Mouse (Mus musculus): ENCODE measurements at regions not wholly inside any gene's neighbourhood (a gene's known extent, or its start where the extent isn't known, plus 50 kb on each side); places are given as distances from the start of the nearest gene placed in this dataset.

DNA sequence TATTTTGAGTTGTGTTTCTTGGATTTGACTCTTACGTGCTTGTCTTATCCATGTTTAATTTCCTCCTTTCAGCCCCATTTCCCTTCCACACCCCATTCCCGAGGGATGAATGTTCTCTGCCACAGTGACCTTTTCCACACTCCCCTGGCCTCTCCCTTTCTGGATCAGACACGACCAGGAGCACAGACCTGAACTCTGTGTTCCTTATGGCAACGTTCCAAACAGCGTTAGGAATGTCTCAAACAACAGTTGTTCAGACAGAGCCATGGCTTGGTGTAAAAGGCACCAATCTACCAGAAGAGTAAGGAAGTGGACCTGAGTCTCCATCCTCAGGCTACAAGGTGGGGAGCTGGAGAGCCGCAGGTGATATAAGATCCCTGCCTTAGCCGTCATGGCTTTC lies 52.6 kb upstream of the Dapl1 start:
- no peaks in the 10 kb centered on the region for H3K9me3 ChIP-seq
- WGBS = 62% methylated on average over 7 of the region's 7 CpGs
- H3K36me3 ChIP-seq = no peaks in the 10 kb centered on the region
- H3K27ac ChIP-seq = no peak overlapping the region
- H3K27me3 ChIP-seq (ENCODE audit: insufficient read depth, poor library complexity, severe bottlenecking) = no peaks in the 10 kb centered on the region
- H3K4me1 ChIP-seq = no peaks in the 10 kb centered on the region
- H3K4me3 ChIP-seq = no peak overlapping the region
- DNase-seq (ENCODE audit: low spot score) = no peak

Measured in heart, embryonic 10.5 days (tissue).